13 mouse cellular contexts compared by ENCODE assay signal in the genomic region with DNA sequence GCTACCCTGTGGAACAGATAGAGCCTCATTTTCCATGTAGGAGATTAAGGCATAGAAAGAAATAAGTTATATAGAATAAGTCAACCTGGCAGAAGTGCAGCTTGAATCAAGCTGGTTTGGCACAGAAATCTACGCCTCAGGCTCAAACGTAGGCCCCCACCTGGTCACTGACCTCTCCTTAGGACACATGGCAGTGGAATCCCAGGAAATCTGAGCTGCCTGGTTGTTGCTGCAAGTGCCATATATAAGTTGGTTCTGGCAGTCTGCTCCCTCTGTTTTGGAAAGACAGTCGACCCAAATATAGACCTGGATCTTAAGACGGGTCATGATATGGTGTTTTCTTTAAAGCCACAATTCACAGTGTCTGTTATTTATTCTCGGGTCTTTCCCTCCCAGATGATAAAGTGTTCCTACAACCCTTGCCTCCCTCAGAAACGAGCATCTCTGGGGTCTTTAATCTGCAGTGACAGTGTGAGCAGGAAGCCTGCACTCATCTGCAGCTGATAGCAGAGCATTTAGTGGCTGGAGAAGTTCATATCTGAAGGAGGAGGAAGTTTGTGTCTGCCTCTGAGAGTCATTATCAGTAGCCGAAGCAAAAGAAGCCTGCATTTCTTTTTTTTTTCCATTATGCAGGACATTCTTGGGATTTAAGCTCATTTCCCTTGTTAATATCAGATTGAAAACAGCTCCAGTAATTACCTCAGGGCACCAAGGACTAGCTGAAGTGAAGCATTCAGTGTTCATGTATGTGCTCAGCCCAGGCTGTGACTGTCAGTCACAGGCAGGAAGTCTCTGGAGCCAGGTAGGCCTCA.
A peak's percentile ranks its signal among the peaks of the same experiment; 100 is the strongest.
DNase-seq lines count a peak whose midpoint lies in the region; ATAC-seq and TF ChIP-seq lines count a peak whose summit lies in the region.
"Had no signal": no experiment of that assay in that cellular context is flagged by ENCODE, and none has a peak within 500 bp of the region (broad histone marks: within the 10 kb centered on the region; RNA-seq: fewer than 3 reads in every experiment).

No protein-coding gene starts in this region.

- H3ac ChIP-seq in myocyte (ENCODE audit: control insufficient read depth, insufficient read length), result no peak overlapping the region

- DNase-seq in heart, adult 8-10 months (ENCODE audit: low spot score), result no peak
- no peak for DNase-seq in left cerebral cortex, adult 2 months (ENCODE audit: extremely low spot score in 1 of 2, low spot score in 2 of 2)
- DNase-seq in stomach, postnatal 0 days (ENCODE audit: low spot score), result no peak
- DNase-seq: right cerebral cortex, postnatal 4 days had no signal

- TF ChIP-seq CTCF in left cerebral cortex, adult 2 months (IDR thresholded peaks at IDR 0.05), result no peak
- no peak for TF ChIP-seq CTCF in stomach, postnatal 0 days (IDR thresholded peaks at IDR 0.05; ENCODE audit: low read depth)

- peak overlapping the region; percentile 24 for H3K9ac ChIP-seq in heart, embryonic 13.5 days
- no peak overlapping the region for H3K9ac ChIP-seq in heart, embryonic 15.5 days
- H3K9ac ChIP-seq in stomach, postnatal 0 days (ENCODE audit: low read length), result no peak overlapping the region
- H3K9ac ChIP-seq: hindbrain, embryonic 15.5 days; limb, embryonic 13.5 days; midbrain, embryonic 12.5 days had no signal

- ATAC-seq in heart, embryonic 13.5 days (ENCODE audit: extremely low read depth, insufficient number of reproducible peaks, low FRiP score, low TSS enrichment), result no peak
- ATAC-seq in megakaryocyte, adult 5-6 weeks (ENCODE audit: poor library complexity, severe bottlenecking), result no peak
- ATAC-seq in heart, embryonic 15.5 days (replicated peaks; ENCODE audit: insufficient number of reproducible peaks, insufficient read depth, low FRiP score, low read depth), result peak; percentile 78
- no peak for ATAC-seq in stomach, postnatal 0 days (ENCODE audit: low FRiP score, low TSS enrichment)
- ATAC-seq: activated CD4-positive, CD25-positive, alpha-beta regulatory T cell, adult 4 months had no signal

- no peaks in the 10 kb centered on the region for H3K9me3 ChIP-seq in heart, embryonic 13.5 days
- peaks cover 6% of the 10 kb centered on the region for H3K9me3 ChIP-seq in megakaryocyte, embryonic 14.5 days
- H3K9me3 ChIP-seq in heart, embryonic 15.5 days (replicated peaks), result no peaks in the 10 kb centered on the region
- no peaks in the 10 kb centered on the region for H3K9me3 ChIP-seq in stomach, postnatal 0 days (ENCODE audit: control insufficient read depth, low read length)
- H3K9me3 ChIP-seq: hindbrain, embryonic 15.5 days; limb, embryonic 13.5 days; midbrain, embryonic 12.5 days had no signal

- intact Hi-C loops in left cerebral cortex, adult 2 months (cut with DNase I), result no loop called here

- H3K27me3 ChIP-seq in heart, embryonic 13.5 days (replicated peaks), result no peaks in the 10 kb centered on the region
- H3K27me3 ChIP-seq in megakaryocyte, embryonic 14.5 days (replicated peaks), result peaks cover 23% of the 10 kb centered on the region
- H3K27me3 ChIP-seq in heart, embryonic 15.5 days, result no peaks in the 10 kb centered on the region
- no peaks in the 10 kb centered on the region for H3K27me3 ChIP-seq in myocyte (ENCODE audit: control insufficient read depth, insufficient read depth, insufficient read length)
- no peaks in the 10 kb centered on the region for H3K27me3 ChIP-seq in stomach, postnatal 0 days (ENCODE audit: control insufficient read depth, insufficient read depth, low read length)
- H3K27me3 ChIP-seq: hindbrain, embryonic 15.5 days; limb, embryonic 13.5 days; midbrain, embryonic 12.5 days had no signal

- H3K4me3 ChIP-seq in heart, embryonic 13.5 days, result no peak overlapping the region
- H3K4me3 ChIP-seq in megakaryocyte, embryonic 14.5 days (replicated peaks), result peak overlapping the region; percentile 62
- H3K4me3 ChIP-seq in heart, embryonic 15.5 days, result no peak overlapping the region
- no peak overlapping the region for H3K4me3 ChIP-seq in myocyte
- H3K4me3 ChIP-seq in left cerebral cortex, adult 2 months, result no peak overlapping the region
- no peak overlapping the region for H3K4me3 ChIP-seq in stomach, postnatal 0 days (ENCODE audit: low read depth, low read length)
- H3K4me3 ChIP-seq: hindbrain, embryonic 15.5 days; limb, embryonic 13.5 days; midbrain, embryonic 12.5 days had no signal

- no peaks in the 10 kb centered on the region for H3K36me3 ChIP-seq in heart, embryonic 13.5 days
- H3K36me3 ChIP-seq in megakaryocyte, embryonic 14.5 days (replicated peaks; ENCODE audit: low read length), result no peaks in the 10 kb centered on the region
- no peaks in the 10 kb centered on the region for H3K36me3 ChIP-seq in heart, embryonic 15.5 days
- no peaks in the 10 kb centered on the region for H3K36me3 ChIP-seq in myocyte (ENCODE audit: control insufficient read depth, insufficient read depth)
- H3K36me3 ChIP-seq in stomach, postnatal 0 days (ENCODE audit: control insufficient read depth, insufficient read depth, low read length), result no peaks in the 10 kb centered on the region
- H3K36me3 ChIP-seq: hindbrain, embryonic 15.5 days; limb, embryonic 13.5 days; midbrain, embryonic 12.5 days had no signal

- peaks cover 42% of the 10 kb centered on the region for H3K4me1 ChIP-seq in heart, embryonic 13.5 days
- peaks cover 37% of the 10 kb centered on the region for H3K4me1 ChIP-seq in megakaryocyte, embryonic 14.5 days
- peaks cover 22% of the 10 kb centered on the region for H3K4me1 ChIP-seq in heart, embryonic 15.5 days (replicated peaks)
- no peaks in the 10 kb centered on the region for H3K4me1 ChIP-seq in stomach, postnatal 0 days (replicated peaks; ENCODE audit: control insufficient read depth, insufficient read depth)

- no peak for TF ChIP-seq EP300 in stomach, postnatal 0 days (optimal IDR thresholded peaks at IDR 0.05)

- peak overlapping the region; percentile 18; the same call in 1 of the 2 replicates for H3K4me2 ChIP-seq in heart, embryonic 13.5 days
- 0 out of 2 replicates have a peak overlapping the region, but pooled peaks have one; percentile 2 for H3K4me2 ChIP-seq in heart, embryonic 15.5 days
- peak overlapping the region; percentile 37 for H3K4me2 ChIP-seq in myocyte (ENCODE audit: low read depth)
- H3K4me2 ChIP-seq in stomach, postnatal 0 days (replicated peaks; ENCODE audit: low read depth), result no peak overlapping the region
- H3K4me2 ChIP-seq: hindbrain, embryonic 15.5 days; limb, embryonic 13.5 days; midbrain, embryonic 12.5 days had no signal

- WGBS in heart, embryonic 13.5 days, result 19% methylated on average over 7 of the region's 7 CpGs
- 23% methylated on average over 7 of the region's 7 CpGs for WGBS in heart, embryonic 15.5 days
- WGBS in stomach, postnatal 0 days, result 46% methylated on average over 7 of the region's 7 CpGs

- H3K79me2 ChIP-seq in myocyte (ENCODE audit: control insufficient read depth, insufficient read depth), result peaks cover 6% of the 10 kb centered on the region

- peak overlapping the region; percentile 86 for H3K27ac ChIP-seq in heart, embryonic 13.5 days (replicated peaks)
- H3K27ac ChIP-seq in heart, embryonic 15.5 days, result peak overlapping the region; percentile 74
- H3K27ac ChIP-seq in left cerebral cortex, adult 2 months, result no peak overlapping the region
- H3K27ac ChIP-seq in stomach, postnatal 0 days (replicated peaks), result no peak overlapping the region; the same call in 1 of the 2 replicates
- H3K27ac ChIP-seq: hindbrain, embryonic 15.5 days; limb, embryonic 13.5 days; midbrain, embryonic 12.5 days had no signal

- TF ChIP-seq POLR2A in myocyte (IDR thresholded peaks at IDR 0.05; ENCODE audit: insufficient read length, low read depth), result no peak

TF ChIP-seq in myocyte, 11 proteins besides CTCF, POLR2A, EP300 and RAD21:
- peak; percentile 19 for TF ChIP-seq TCF12 (IDR thresholded peaks at IDR 0.05; ENCODE audit: insufficient read depth, poor library complexity, severe bottlenecking)
- no peak for TF ChIP-seq CEBPB (IDR thresholded peaks at IDR 0.05; ENCODE audit: insufficient read depth, poor library complexity, severe bottlenecking)
- TF ChIP-seq MYOD1 (IDR thresholded peaks at IDR 0.05; ENCODE audit: control insufficient read depth in 1 of 3, insufficient read length in 2 of 3, low read depth in 2 of 3), result peak in 2 of 3 experiments; percentile 12 to 39
- TF ChIP-seq MYOG (IDR thresholded peaks at IDR 0.05; ENCODE audit: control insufficient read depth in 1 of 3, insufficient read depth in 1 of 3, insufficient read length in 2 of 3, low read depth in 2 of 3), result peak in 1 of 3 experiments; percentile 57

Comparison
In these comparisons a context has a peak if more than half of its experiments do, and no peak if none do; other contexts are left out.
1. H3K27ac ChIP-seq: peak in heart, embryonic 13.5 days (single experiment) and heart, embryonic 15.5 days (single experiment); none in left cerebral cortex, adult 2 months (single experiment) and stomach, postnatal 0 days (single experiment).